Mouse (Mus musculus) CH12F3 (cell line): ENCODE results near the gene Ap1g2.

Experiments
- in situ Hi-C: fragments of 300-500 bp; cut with MboI; formaldehyde crosslinking; loops from 2 replicates; pipeline ENCODE4 v1.14.3; 2020; ENCODE audit warnings: low sequenced_read_pairs

The Ap1g2 gene

GRCm38 (mm10) chr14:55089199-55089947 is 17.0 kb downstream of the Ap1g2 start:
- in situ Hi-C loops = no loop called here

DNA sequence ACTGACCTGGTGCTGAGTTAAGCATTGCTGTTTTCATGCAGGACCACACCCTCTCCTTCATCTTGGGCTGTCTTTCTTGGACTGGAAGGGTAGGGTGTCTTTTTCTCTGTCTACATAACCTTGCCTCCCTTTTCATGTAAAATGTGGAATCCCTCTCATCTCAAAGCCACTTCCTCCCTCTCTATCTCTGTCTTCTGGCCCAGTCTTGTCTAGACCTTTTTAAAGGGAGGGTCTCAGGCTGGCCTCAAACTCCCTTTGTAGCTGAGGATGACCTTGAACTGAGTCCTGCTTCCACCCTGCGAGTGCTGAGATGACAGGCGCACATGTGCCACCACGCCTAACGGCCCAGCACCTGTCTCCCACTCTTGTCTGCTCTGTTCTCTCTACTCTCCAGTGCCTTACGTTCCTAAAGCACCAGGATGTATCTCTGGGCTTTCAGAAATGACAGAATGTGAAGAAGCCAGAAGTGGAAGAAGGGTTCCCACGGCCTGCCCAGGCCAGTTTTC is 20.3 kb downstream of the Ap1g2 start:
- in situ Hi-C loops = no loop called here

- in situ Hi-C loops = no loop called here
These were observed 20.9 kb downstream of the Ap1g2 start for GRCm38 (mm10) chr14:55085324-55086008.

DNA sequence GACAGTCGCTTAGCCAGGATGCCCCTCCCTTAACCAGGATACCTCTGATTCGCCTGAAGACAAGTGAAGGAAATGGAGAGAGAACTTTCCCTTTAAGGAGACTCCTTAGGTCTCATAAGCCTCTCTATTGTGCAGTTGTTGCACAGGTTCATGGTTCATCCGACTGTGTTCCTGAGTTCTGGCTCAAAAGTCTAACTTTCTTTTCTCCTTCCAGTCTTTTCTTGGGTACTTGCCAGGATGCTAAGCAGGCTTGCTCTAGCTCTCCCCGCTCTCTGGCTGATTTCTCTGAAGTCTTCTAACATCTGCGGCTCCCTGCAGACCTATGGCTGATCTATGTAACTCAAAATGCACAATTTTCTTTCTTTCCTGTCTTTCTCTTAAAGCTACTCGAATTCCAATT is 22.9 kb downstream of the Ap1g2 start:
- in situ Hi-C loops = loop anchor here (5.0 kb wide), 1 partner anchor 56 kb away; no protein-coding TSS in a partner anchor

DNA sequence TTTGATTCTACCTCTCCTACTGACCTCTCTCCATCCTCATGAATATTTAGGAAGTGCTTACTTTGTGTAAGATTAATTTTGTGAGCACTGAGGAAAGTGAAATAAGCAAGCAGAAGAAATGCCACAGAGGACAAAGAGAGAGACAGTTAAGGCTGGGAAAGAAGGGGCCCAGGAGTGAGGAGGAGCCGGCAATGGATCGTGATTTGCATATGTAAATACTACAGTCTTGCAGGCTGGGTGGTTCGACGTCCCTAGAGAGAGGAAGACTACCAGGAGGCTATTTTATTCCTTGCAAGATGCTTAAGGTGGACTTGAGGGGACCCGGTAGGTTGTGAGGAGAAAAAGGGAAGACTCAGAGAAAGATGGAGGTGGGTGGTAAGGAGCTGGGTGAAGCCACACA is 25.3 kb downstream of the Ap1g2 start:
- in situ Hi-C loops = loop anchor here (5.0 kb wide), 1 partner anchor 54 kb away; no protein-coding TSS in a partner anchor

DNA sequence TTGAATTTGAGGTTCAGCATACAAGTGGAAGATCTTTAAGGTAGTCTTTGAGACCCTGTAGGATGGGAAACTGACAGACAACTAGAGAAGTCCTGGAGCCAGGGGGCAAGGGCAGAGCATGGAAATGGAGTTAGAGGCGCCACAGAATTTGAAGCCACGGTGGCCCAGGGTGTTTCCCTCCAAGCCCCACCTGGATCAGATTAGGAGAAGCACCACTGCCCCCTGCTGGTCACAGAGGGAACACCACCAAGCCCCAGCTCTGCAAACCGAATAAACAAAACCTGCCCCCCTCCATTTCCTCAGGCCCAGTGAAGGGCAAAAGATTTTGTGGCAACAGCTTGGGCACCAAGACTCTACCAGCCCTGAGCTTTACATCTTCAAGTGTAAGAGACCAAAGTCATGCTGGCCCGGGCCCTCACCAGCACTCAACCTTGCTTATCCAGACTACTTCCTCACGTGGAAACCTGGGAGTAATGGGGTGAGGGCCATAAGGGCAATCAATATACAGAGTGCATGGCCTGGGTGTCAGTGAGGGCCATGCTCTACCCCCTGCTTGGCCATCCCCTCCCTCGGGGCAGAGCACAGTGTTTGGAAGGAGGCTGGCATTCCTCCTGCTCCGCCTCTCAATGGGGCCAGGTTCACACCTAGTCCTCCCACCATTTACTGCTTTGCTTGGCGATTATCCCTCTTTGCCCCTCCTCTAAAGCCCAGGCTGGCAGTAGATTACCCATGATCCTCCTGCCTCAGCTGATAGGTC is 27.0 kb downstream of the Ap1g2 start:
- in situ Hi-C loops = no loop called here

DNA sequence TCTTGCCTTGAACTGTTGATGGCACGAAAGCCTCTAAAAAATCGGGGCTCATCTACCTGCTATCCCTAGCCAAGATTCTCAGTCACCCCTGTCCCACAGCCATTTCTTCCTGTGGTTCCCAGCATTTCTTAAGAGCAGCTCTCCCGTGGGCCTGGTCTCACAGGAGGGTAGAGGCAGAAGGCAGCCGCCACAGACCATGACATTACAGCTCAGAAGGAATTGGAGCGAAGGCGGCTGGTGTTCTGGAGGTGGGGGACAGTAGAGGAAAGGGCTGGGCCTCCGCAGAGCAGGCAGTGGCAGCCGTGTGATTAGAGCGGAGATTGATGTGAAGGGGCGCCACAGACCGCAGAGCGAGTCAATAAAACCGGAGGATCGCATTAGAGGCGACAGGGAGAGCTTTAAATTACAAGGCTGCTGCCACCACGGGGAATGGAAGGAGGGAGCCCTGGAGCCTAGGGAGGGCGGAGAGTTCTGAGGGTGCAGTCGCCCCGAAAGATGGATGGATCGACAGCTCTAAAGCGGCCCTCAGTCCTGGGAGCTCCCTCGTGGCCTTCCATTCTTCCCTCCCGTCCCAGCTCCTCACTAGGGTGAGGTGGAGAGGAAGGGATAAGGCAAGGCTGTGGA is 27.9 kb downstream of the Ap1g2 start:
- in situ Hi-C loops = no loop called here

DNA sequence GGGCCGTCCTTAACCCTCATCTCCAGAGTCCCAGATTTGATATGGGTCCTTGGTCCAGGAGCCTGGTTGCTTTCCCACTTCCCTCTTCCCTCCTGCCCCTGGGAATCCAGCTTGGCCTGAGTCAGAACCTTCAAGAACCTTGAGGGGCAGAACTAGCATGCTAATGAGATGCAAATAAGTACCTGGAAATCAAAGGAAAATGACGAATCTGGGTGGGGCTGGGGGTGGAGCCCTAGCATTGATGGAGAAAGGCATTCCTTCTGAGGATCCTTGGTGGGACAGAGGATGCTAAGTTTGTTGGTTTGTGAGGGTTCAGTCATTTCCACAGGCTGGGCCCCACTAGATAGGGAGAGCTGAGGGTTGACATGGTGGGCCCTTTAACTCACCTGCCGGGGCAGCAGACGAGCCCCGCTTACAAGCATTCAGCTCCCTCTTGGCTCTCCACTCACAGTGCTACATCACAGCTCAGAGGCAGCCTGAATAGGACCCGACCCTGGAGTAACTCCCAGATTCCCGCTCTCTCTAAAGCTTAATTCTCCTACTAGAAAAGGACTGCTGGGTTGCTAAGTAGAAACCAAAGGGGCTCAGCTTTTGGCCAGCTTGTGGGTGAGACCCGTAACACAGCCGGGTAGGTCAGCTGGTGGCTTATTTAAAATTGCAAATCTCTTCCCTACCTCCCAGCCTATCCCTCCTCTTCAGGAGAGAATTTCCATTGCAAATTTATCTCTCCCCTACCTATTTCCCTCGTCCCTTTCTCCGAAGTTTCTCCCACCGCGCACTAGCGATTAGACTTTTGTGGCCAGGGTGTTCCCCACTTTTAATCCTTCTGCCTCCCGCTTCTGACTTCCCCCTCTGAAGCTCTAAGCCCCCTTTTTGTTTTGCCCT is 28.7 kb downstream of the Ap1g2 start:
- in situ Hi-C loops = no loop called here

- in situ Hi-C loops = no loop called here
These were observed 29.4 kb downstream of the Ap1g2 start for GRCm38 (mm10) chr14:55076956-55077355.

DNA sequence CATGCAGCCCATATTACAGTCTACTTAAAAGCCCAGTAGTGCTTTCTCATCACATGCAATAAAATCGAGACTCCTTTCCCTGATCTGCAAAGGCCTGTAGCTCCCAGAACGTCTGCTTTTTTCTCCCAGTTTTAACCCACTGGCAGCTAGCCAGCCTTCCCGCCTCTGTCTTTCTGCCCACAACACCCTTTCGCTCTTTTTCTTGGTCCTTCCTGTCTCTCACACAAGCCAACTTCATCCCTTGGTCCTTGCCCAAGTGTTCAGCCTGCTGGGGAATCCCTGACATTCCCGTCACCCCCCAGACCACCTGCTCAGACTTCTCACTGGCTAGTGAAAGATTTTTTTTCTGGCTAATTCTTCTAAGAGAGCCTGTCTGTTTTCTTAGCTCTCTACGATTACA is 30.2 kb downstream of the Ap1g2 start:
- in situ Hi-C loops = no loop called here

GRCm38 (mm10) chr14:55074416-55074815 is 32.0 kb downstream of the Ap1g2 start:
- in situ Hi-C loops = no loop called here

GRCm38 (mm10) chr14:55071756-55072155 is 34.6 kb downstream of the Ap1g2 start:
- in situ Hi-C loops = no loop called here

DNA sequence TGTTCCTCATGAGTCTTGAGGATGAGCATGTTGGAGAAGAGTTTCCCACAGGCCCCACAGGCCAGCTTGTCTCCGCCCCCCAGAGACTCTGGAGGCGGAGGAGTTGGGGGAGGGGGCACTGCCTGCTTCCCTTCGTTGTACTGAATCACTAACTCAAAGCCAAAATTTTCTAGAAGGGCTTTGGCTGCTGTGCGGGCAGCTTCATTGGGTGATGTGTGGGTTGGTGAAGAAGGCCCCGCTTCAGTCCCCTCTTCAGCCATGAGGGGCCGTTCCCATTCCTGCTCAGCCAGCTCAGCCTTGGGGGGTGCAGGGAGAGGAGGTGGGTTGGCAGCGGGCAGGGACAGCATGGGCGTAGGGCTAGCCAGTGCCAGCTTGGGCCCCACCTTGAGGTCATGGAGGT is 40.4 kb downstream of the Ap1g2 start:
- in situ Hi-C loops = no loop called here

GRCm38 (mm10) chr14:55065391-55065790 is 41.0 kb downstream of the Ap1g2 start:
- in situ Hi-C loops = no loop called here

- in situ Hi-C loops = no loop called here
These were observed 41.7 kb downstream of the Ap1g2 start for GRCm38 (mm10) chr14:55064481-55065370.

GRCm38 (mm10) chr14:55063581-55064381 is 42.6 kb downstream of the Ap1g2 start:
- in situ Hi-C loops = no loop called here

- in situ Hi-C loops = no loop called here
These were observed 43.3 kb downstream of the Ap1g2 start for GRCm38 (mm10) chr14:55063117-55063516.

GRCm38 (mm10) chr14:55062626-55063025 is 43.8 kb downstream of the Ap1g2 start:
- in situ Hi-C loops = no loop called here
